Mouse (Mus musculus): ENCODE results near the gene Lrrfip1. TPM values are rescaled to one million over a fixed set of nuclear protein-coding genes. Genes with fewer than 3 reads are reported as not detected.

Lrrfip1 gene
- polyA plus RNA-seq, 1 experiment from 2014 or later: 122 TPM

DNA sequence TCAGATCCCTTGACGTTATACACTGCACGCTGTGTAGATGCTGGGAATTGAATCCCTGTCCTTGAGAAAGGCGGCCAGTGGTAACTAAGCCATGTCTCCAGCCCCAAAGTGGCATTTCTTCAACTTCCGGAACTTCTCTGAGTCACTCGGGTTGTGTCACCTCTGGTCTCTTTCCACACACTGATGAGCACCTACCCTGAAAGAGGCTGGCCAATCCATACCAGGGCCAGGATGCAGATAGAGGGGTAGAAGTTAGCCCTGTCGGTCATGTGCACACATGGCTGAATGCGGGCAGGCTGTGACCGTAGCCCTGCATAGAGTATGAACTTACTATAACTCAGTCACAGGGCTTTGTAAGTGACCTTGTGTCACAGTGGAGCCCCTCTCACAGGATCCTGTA is 57.9 kb downstream of the Lrrfip1 start:
- no peaks in the 10 kb centered on the region for H3K27me3 ChIP-seq (replicated peaks)
- no peak for ATAC-seq (ENCODE audit: extremely low read depth, insufficient number of reproducible peaks, low FRiP score, low TSS enrichment)

DNA sequence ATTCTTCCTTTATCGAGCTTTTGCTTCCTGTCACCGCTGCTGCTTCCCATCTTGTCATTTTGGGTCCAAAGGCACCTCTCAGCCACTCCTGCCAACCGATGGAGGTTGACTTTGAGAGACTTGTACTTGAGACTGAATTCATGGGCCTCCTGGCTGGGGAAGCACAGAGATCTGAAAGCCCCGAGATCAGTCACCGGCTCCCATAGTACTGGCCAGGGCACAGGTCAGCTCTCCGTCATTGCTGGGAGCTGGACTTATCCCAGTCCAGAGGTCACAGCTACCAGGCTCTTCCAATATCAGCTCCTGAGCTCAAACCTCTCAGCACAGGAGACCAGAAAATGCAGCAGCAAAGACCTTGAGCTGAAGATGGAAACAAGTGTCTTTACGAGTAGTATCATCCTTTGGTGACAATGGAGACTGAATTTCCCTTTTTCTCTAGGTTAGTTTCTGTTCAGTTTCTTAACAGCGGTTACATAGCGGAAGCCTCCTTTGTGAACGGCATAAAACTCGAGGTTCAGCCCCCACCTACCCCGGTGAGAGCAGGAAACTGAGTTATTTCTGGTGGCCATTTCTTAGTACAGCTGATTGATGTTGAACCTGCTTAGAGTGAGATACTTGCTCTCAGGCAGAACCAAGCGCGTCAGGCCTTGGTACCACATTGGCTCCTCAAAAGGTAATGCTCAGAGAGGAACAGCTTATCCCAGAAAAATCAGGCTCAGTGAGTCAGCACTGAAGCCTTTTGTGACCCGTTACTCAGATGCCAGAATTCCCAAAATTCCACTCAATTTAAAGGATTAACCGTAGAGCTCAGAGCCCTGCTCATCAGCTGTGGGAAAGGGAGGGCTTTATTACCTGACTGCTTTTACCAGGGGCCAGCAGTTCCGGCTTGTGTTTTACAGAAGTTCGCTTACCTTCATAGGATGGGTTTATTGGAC is 59.0 kb downstream of the Lrrfip1 start:
- Histone ChIP-seq H3K9ac (peak overlapping the region; percentile 88), H3K4me2 (peak overlapping the region; percentile 81), H3K36me3 (no peaks in the 10 kb centered on the region), H3K4me3 (peak overlapping the region; percentile 67), H3K27ac (replicated peaks) (peak overlapping the region; percentile 97), H3K4me1 (peaks cover 93% of the 10 kb centered on the region), H3K9me3 (no peaks in the 10 kb centered on the region), H3K27me3 (replicated peaks) (no peaks in the 10 kb centered on the region)
- WGBS: 50% methylated on average over 18 of the region's 18 CpGs
- no peak for ATAC-seq (ENCODE audit: extremely low read depth, insufficient number of reproducible peaks, low FRiP score, low TSS enrichment)

More for the DNA sequence above, 57.9 kb downstream of the Lrrfip1 start:
- no peaks in the 10 kb centered on the region for H3K9me3 ChIP-seq
- peak overlapping the region; percentile 81 for H3K4me2 ChIP-seq
- H3K27ac ChIP-seq (replicated peaks): peak overlapping the region; percentile 97
- H3K4me3 ChIP-seq: peak overlapping the region; percentile 67
- H3K4me1 ChIP-seq: peaks cover 93% of the 10 kb centered on the region
- peak overlapping the region; percentile 88 for H3K9ac ChIP-seq
- 52% methylated on average over 8 of the region's 8 CpGs for WGBS
- no peaks in the 10 kb centered on the region for H3K36me3 ChIP-seq

DNA sequence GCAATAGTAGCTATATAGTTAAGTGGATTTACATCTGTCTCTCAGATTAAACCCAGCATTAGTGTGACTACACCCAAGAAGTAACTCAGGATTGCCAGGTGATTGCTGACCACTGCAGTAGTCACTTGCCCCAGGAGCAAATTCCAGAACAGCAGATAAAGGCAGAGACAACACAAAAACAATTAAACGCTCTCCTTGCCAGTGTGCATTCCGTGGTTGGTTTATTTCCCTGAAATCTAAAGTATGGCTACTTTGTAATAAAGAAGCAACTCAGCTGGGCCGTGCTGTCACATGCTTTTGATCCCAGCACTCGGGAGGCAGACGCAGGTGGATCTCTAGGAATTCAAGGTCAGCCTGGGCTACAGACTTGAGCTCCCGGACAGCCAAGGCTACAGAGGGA is 59.7 kb downstream of the Lrrfip1 start:
- Histone ChIP-seq H3K27ac (replicated peaks) (peak overlapping the region; percentile 97; the same call in 1 of the 2 replicates), H3K4me2 (peak overlapping the region; percentile 81; the same call in 1 of the 2 replicates), H3K27me3 (replicated peaks) (no peaks in the 10 kb centered on the region), H3K36me3 (no peaks in the 10 kb centered on the region), H3K9me3 (no peaks in the 10 kb centered on the region), H3K4me1 (peaks cover 98% of the 10 kb centered on the region), H3K4me3 (no peak overlapping the region), H3K9ac (peak overlapping the region; percentile 88; the same call in 1 of the 2 replicates)
- 52% methylated on average over 6 of the region's 6 CpGs for WGBS
- ATAC-seq (ENCODE audit: extremely low read depth, insufficient number of reproducible peaks, low FRiP score, low TSS enrichment): no peak

DNA sequence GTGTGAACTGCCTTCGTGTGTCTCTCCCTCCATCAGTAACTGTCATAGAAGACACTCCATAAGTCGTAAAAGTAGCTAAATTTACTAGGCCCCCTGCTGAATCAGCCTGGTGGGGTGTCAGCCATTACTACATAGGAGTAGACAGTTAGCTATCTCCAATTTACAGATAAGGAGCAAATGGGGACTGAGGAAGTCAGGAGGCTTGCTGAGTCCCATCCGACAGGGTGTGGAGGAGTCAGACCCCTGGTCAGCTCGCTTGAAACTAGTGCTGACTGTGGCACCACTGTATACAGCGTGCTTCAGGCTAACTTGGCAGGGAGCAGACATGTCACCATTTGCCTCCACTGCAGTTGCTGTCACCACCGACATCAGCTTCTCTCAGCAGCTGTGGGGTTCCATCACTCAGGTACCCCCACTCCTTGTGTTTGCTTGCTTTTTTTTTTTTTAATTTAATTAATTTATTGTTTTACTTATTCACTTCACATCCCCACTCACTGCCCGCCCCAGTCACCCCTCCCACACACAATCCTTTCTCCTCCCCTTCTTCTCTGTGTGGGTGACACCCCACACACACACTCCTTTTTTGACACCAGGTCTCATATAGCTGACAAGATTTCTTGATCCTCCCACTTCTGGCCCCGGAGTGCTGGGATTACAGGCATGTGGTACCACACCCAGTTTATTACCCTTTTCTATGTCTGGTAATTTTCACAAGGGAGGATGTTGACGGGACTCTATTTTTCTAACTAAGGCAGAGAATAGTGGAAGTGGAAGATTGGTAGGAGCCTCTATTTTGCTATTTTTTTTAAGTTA is 61.5 kb downstream of the Lrrfip1 start:
- peak overlapping the region; percentile 41; the same call in 1 of the 2 replicates for H3K9ac ChIP-seq
- H3K27me3 ChIP-seq (replicated peaks): no peaks in the 10 kb centered on the region
- ATAC-seq (ENCODE audit: extremely low read depth, insufficient number of reproducible peaks, low FRiP score, low TSS enrichment): no peak
- no peaks in the 10 kb centered on the region for H3K9me3 ChIP-seq
- H3K4me1 ChIP-seq: peaks cover 100% of the 10 kb centered on the region
- H3K4me3 ChIP-seq: no peak overlapping the region
- H3K36me3 ChIP-seq: peaks cover 7% of the 10 kb centered on the region; the same call in 1 of the 2 replicates
- peak overlapping the region; percentile 38 for H3K27ac ChIP-seq (replicated peaks)
- WGBS: 35% methylated on average over 9 of the region's 9 CpGs
- H3K4me2 ChIP-seq: 0 out of 2 replicates have a peak overlapping the region, but pooled peaks have one; percentile 4

DNA sequence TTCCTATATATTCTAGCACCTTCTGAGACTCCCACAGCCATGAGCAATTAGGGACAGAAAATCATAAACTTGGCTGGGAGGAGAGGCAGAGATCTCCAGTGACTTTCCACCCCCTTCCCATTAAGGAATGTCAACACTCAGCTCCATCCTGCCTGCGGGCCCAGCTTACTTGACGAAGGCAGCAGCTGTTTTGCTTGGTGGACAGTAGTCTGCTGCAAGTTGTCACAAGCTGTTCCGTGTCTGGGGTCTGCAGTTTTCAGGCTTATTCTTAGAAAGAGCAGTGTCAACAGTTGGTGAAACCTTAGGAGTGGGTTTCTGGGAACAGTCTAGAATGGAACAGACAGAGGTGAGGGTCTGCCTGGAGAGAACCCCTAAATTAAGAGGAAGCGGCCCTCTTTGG is 62.6 kb downstream of the Lrrfip1 start:
- H3K9me3 ChIP-seq: no peaks in the 10 kb centered on the region
- peak overlapping the region; percentile 29; the same call in 1 of the 2 replicates for H3K9ac ChIP-seq
- peaks cover 7% of the 10 kb centered on the region; the same call in 1 of the 2 replicates for H3K36me3 ChIP-seq
- H3K4me3 ChIP-seq: no peak overlapping the region
- H3K27me3 ChIP-seq (replicated peaks): no peaks in the 10 kb centered on the region
- peak overlapping the region; percentile 1; the same call in 1 of the 2 replicates for H3K4me2 ChIP-seq
- 28% methylated on average over 4 of the region's 4 CpGs for WGBS
- H3K27ac ChIP-seq (replicated peaks): peak overlapping the region; percentile 55
- ATAC-seq (ENCODE audit: extremely low read depth, insufficient number of reproducible peaks, low FRiP score, low TSS enrichment): no peak
- H3K4me1 ChIP-seq: peaks cover 100% of the 10 kb centered on the region

DNA sequence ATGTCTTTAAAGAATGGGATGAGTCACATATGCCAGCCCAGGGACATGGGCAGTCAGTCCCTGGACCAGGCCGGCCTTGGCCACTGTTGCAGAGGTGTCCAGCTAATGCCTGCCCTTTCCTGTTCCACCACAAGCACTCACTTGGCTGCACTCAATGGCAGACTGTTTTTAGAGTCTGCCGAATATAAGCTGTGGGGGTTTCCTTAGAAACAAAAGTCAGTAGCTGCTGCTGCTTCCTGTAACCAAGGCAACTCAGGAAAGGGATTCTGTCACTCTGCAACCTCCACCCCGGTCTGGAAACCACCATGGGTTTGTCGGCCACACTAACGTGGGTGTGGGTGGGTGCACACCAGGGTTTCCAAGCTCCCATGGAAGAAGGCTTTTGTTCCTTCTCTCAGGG is 63.8 kb downstream of the Lrrfip1 start:
- WGBS: 33% methylated on average over 5 of the region's 5 CpGs
- peak; percentile 27; the same call in 1 of the 2 replicates for ATAC-seq (ENCODE audit: extremely low read depth, insufficient number of reproducible peaks, low FRiP score, low TSS enrichment)
- peak overlapping the region; percentile 55 for H3K27ac ChIP-seq (replicated peaks)
- peaks cover 7% of the 10 kb centered on the region; the same call in 1 of the 2 replicates for H3K36me3 ChIP-seq
- no peak overlapping the region for H3K9ac ChIP-seq
- H3K4me1 ChIP-seq: peaks cover 99% of the 10 kb centered on the region
- H3K4me3 ChIP-seq: no peak overlapping the region
- no peaks in the 10 kb centered on the region for H3K9me3 ChIP-seq
- H3K4me2 ChIP-seq: 0 out of 2 replicates have a peak overlapping the region, but pooled peaks have one; percentile 12
- H3K27me3 ChIP-seq (replicated peaks): no peaks in the 10 kb centered on the region

DNA sequence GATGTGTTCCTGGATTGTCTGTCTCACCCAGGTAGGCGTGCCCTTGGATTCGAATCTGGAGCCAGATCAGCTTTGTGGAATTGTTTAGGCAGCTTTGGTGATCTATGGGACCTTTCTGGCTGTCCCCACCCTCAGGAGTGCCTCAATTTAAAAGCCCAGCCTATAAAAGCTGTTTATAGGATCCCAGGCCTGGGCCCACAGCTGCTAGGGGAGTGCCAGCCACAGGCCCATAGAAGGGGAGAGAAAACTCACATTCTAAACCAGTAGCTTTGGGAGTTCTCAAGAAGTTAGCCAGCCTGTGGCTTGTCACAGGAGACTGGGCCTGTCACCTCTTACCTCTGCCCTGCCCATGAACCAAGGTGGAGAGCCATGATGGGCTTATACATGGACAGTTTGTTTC is 65.5 kb downstream of the Lrrfip1 start:
- Histone ChIP-seq H3K36me3 (peaks cover 15% of the 10 kb centered on the region; the same call in 1 of the 2 replicates), H3K4me1 (peaks cover 99% of the 10 kb centered on the region), H3K27ac (replicated peaks) (peak overlapping the region; percentile 77; the same call in 1 of the 2 replicates), H3K27me3 (replicated peaks) (no peaks in the 10 kb centered on the region), H3K9me3 (no peaks in the 10 kb centered on the region), H3K4me2 (no peak overlapping the region), H3K4me3 (no peak overlapping the region), H3K9ac (peak overlapping the region; percentile 48)
- 85% methylated on average over 2 of the region's 2 CpGs for WGBS
- ATAC-seq (ENCODE audit: extremely low read depth, insufficient number of reproducible peaks, low FRiP score, low TSS enrichment): no peak

DNA sequence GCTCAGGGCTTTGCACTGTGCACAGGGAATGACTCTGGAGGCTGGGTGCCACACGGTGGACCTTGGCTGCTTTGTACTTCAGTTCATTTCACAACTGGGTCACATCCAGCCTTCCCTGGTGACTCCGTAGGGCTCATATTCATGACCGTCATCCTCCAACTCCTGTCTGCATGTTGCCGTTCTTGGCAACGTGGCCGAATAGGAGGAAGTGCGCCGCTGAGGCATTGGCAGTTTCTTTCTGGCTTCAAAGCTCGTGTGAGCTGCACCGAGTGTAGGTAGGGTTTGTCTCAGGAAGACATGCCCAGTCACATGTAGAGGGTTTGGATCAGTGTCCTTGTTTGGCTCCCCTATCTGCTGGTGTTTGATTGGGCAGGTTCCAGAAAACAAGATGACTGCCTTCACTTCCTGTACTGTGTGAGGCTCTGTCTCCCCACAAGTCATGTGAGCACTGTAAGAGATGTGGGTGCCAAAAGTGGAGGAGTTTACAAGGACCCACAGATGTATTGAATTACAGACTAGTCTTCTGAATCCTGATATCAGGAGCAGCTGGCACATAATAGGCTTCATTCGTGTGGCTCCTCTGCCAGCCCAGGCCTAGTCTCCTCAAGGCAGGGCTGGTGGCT is 66.5 kb downstream of the Lrrfip1 start:
- H3K36me3 ChIP-seq: peaks cover 22% of the 10 kb centered on the region; the same call in 1 of the 2 replicates
- H3K27ac ChIP-seq (replicated peaks): peak overlapping the region; percentile 77
- H3K4me1 ChIP-seq: peaks cover 98% of the 10 kb centered on the region
- H3K4me2 ChIP-seq: no peak overlapping the region
- H3K4me3 ChIP-seq: no peak overlapping the region
- H3K27me3 ChIP-seq (replicated peaks): no peaks in the 10 kb centered on the region
- H3K9me3 ChIP-seq: no peaks in the 10 kb centered on the region
- ATAC-seq (ENCODE audit: extremely low read depth, insufficient number of reproducible peaks, low FRiP score, low TSS enrichment): no peak
- WGBS: 71% methylated on average over 11 of the region's 11 CpGs
- H3K9ac ChIP-seq: peak overlapping the region; percentile 64

DNA sequence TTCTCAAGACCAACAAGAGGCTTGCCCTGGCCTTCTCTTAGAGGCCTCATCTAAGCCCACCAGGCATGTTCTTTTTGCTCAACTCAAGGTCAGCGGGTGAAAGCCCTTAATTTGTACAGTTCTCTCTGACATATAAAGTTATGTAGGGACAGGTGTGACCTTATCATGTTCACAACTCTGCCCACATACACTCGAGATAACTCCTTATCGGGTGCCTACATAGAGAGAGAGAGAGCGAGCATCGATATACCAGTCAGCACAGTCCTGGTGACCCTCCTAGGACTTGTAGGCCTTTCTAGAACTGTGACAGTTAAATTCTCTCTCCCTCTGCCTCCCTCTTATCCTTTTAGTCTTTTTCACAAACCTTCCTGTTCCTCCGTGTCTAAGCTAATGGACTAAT is 67.5 kb downstream of the Lrrfip1 start:
- Histone ChIP-seq H3K27me3 (replicated peaks) (no peaks in the 10 kb centered on the region), H3K9me3 (no peaks in the 10 kb centered on the region), H3K27ac (replicated peaks) (peak overlapping the region; percentile 77), H3K4me2 (no peak overlapping the region), H3K9ac (peak overlapping the region; percentile 58; the same call in 1 of the 2 replicates), H3K4me3 (no peak overlapping the region), H3K36me3 (peaks cover 30% of the 10 kb centered on the region; the same call in 1 of the 2 replicates), H3K4me1 (peaks cover 98% of the 10 kb centered on the region)
- no peak for ATAC-seq (ENCODE audit: extremely low read depth, insufficient number of reproducible peaks, low FRiP score, low TSS enrichment)
- 45% methylated on average over 6 of the region's 6 CpGs for WGBS

DNA sequence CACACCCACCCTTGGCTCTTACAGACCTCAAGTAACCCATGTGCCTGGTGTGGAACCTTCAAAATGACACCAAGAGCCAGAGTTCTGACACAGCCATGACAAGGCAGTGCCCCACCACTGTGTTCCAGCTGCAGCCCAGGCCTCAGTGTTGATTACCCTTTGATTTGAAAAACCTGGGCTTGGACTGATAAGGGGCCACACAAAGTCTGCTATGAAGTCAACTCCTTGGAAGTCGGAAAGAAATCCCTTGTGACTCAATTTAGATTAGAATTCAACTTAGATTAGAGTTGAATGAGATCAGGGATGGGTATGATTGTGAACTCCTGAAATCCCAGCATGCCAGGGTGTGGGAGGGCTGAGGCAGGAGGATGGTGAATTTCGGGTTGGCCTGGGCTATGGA is 68.1 kb downstream of the Lrrfip1 start:
- peak overlapping the region; percentile 77 for H3K27ac ChIP-seq (replicated peaks)
- H3K4me1 ChIP-seq: peaks cover 98% of the 10 kb centered on the region
- no peak overlapping the region for H3K4me3 ChIP-seq
- H3K4me2 ChIP-seq: no peak overlapping the region
- no peak for ATAC-seq (ENCODE audit: extremely low read depth, insufficient number of reproducible peaks, low FRiP score, low TSS enrichment)
- H3K36me3 ChIP-seq: peaks cover 30% of the 10 kb centered on the region; the same call in 1 of the 2 replicates
- WGBS: 41% methylated on average over 2 of the region's 2 CpGs
- no peaks in the 10 kb centered on the region for H3K9me3 ChIP-seq
- H3K27me3 ChIP-seq (replicated peaks): no peaks in the 10 kb centered on the region
- peak overlapping the region; percentile 58; the same call in 1 of the 2 replicates for H3K9ac ChIP-seq

All from heart, embryonic 13.5 days (tissue).